33 mouse cellular contexts compared by ENCODE assay signal in the genomic region with DNA sequence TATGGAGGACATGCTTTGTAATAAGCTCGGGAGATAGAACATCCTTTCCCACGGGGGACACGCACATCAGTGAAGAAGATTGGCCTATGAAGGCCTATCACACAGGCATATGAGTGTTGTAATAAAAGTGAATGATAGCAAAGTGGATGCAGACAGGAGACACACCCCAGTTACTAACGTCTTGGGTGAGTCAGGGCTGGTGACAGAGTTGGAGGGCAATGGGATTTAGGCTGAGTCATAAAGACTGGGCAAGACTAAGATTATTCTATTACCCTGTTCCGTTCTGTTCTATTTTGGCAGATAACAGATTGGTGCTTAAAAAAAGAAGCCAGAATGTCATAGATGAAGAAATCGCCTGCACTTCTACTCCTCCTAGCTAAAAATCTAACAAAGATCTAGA. TPM values are rescaled to one million over a fixed set of nuclear protein-coding genes. Genes with fewer than 3 reads are reported as not detected.
DNase-seq lines count a peak whose midpoint lies in the region; TF ChIP-seq lines count a peak whose summit lies in the region.
"Had no signal": no experiment of that assay in that cellular context is flagged by ENCODE, and none has a peak within 500 bp of the region (broad histone marks: within the 10 kb centered on the region; RNA-seq: fewer than 3 reads in every experiment).

No protein-coding gene starts in this region.

- peak overlapping the region; percentile 63 for H3K4me2 ChIP-seq in myocyte (ENCODE audit: low read depth)
- H3K4me2 ChIP-seq: embryonic facial prominence, embryonic 15.5 days; forebrain, embryonic 12.5 days; hindbrain, embryonic 14.5 days; limb, embryonic 12.5 days; liver, embryonic 11.5 days; midbrain, embryonic 11.5 days; neural tube, embryonic 15.5 days had no signal

- TF ChIP-seq POLR2A in myocyte (IDR thresholded peaks at IDR 0.05; ENCODE audit: insufficient read length, low read depth): no peak

- H3K36me3 ChIP-seq in C2C12 (ENCODE audit: control insufficient read depth, insufficient read depth): no peaks in the 10 kb centered on the region
- no peaks in the 10 kb centered on the region for H3K36me3 ChIP-seq in myocyte (ENCODE audit: control insufficient read depth, insufficient read depth)
- H3K36me3 ChIP-seq: embryonic facial prominence, embryonic 15.5 days; forebrain, embryonic 12.5 days; heart, embryonic 10.5 days; limb, embryonic 12.5 days; neural tube, embryonic 15.5 days had no signal

- DNase-seq in adrenal gland, postnatal 14 days: peak; percentile 32
- DNase-seq in adrenal gland, postnatal 4 days (ENCODE audit: low spot score in 2 of 2): no peak
- DNase-seq in adrenal gland, postnatal 36 days: peak; percentile 35 to 41
- no peak for DNase-seq in ovary, postnatal 10 days (ENCODE audit: low spot score)
- DNase-seq in gastrocnemius, postnatal 36 days: no peak
- DNase-seq in lung, postnatal 4 days: no peak
- DNase-seq: cerebellum, adult 9-10 months; heart, postnatal 4 days; kidney, adult 9 months; kidney, postnatal 14 days; liver, postnatal 0 days; spleen, adult 18-20 months; thymus, postnatal 36 days had no signal

- TF ChIP-seq CTCF in C2C12 (IDR thresholded peaks at IDR 0.05; ENCODE audit: control insufficient read depth, insufficient read depth, insufficient read length): no peak

- H3K4me3 ChIP-seq in C2C12 (ENCODE audit: insufficient read depth, poor library complexity, severe bottlenecking): no peak overlapping the region
- no peak overlapping the region for H3K4me3 ChIP-seq in myocyte
- H3K4me3 ChIP-seq: embryonic facial prominence, embryonic 15.5 days; forebrain, embryonic 12.5 days; heart, embryonic 10.5 days; limb, embryonic 12.5 days; neural tube, embryonic 15.5 days had no signal

- no peaks in the 10 kb centered on the region for H3K79me2 ChIP-seq in C2C12 (ENCODE audit: control insufficient read depth, insufficient read depth)
- H3K79me2 ChIP-seq in myocyte (ENCODE audit: control insufficient read depth, insufficient read depth): no peaks in the 10 kb centered on the region

- no peaks in the 10 kb centered on the region for H3K79me3 ChIP-seq in C2C12 (ENCODE audit: low read depth)

- intact Hi-C loops in gastrocnemius, postnatal 36 days (cut with DNase I): no loop called here

- H3ac ChIP-seq in C2C12 (ENCODE audit: control insufficient read depth, insufficient read length, low read depth) (no peak overlapping the region), myocyte (ENCODE audit: control insufficient read depth, insufficient read length) (no peak overlapping the region)

- H3K27me3 ChIP-seq in C2C12 (ENCODE audit: control insufficient read depth, insufficient read depth, insufficient read length) (no peaks in the 10 kb centered on the region), myocyte (ENCODE audit: control insufficient read depth, insufficient read depth, insufficient read length) (no peaks in the 10 kb centered on the region)
- H3K27me3 ChIP-seq: embryonic facial prominence, embryonic 15.5 days; forebrain, embryonic 12.5 days; limb, embryonic 12.5 days; neural tube, embryonic 15.5 days had no signal

TF ChIP-seq in C2C12, 6 proteins besides CTCF, POLR2A, EP300 and RAD21:
- TF ChIP-seq MYOD1 (IDR thresholded peaks at IDR 0.05; ENCODE audit: control insufficient read depth, insufficient read length, low read depth) (peak; percentile 33), CEBPB (IDR thresholded peaks at IDR 0.05; ENCODE audit: low read depth) (no peak), MAX (IDR thresholded peaks at IDR 0.05) (peak; percentile 24), FOSL1 (IDR thresholded peaks at IDR 0.05; ENCODE audit: insufficient read depth, low read length, poor library complexity, severe bottlenecking) (peak; percentile 88)

TF ChIP-seq in myocyte, 11 proteins besides CTCF, POLR2A, EP300 and RAD21:
- TF ChIP-seq CEBPB (IDR thresholded peaks at IDR 0.05; ENCODE audit: insufficient read depth, poor library complexity, severe bottlenecking) (peak; percentile 20; the same call in 1 of the 2 replicates), TCF3 (IDR thresholded peaks at IDR 0.05; ENCODE audit: insufficient read length, low read depth) (no peak)

RNA-seq across cellular contexts. Expression of a gene that starts 5.7 kb away (rescaled TPM):
- total RNA-seq in adrenal gland, postnatal 14 days (2021): not detected in 2 replicates
- not detected for total RNA-seq in adrenal gland, postnatal 4 days (2021)
- 0.01 TPM for polyA plus RNA-seq in C2C12 (2012; fragmentation: generic; extraction: Trizol)
- not detected for total RNA-seq in adrenal gland, postnatal 36 days (2021)
- polyA plus RNA-seq in myocyte (2012; fragmentation: generic; extraction: Trizol): 0.06 TPM
- total RNA-seq in gastrocnemius, postnatal 36 days (2021): not detected
- total RNA-seq: granulocyte monocyte progenitor cell, adult 5-6 weeks; heart, postnatal 4 days; layer of hippocampus, adult 8-10 months; left cerebral cortex, postnatal 14 days; megakaryocyte progenitor cell, adult 5-6 weeks; midbrain, postnatal 0 days had no signal
- polyA plus RNA-seq: activated CD4-positive, CD25-positive, alpha-beta regulatory T cell, adult 4 months; embryonic facial prominence, embryonic 15.5 days; frontal cortex, adult 2 months; hindbrain, embryonic 14.5 days; inflammation-experienced regulatory T-cells, adult 6 months; limb, embryonic 12.5 days; liver, embryonic 11.5 days; liver, postnatal 0 days; lung, postnatal 0 days; midbrain, embryonic 11.5 days; neural tube, embryonic 15.5 days had no signal

RNA-seq across cellular contexts. Expression of a gene that starts 48.2 kb away (rescaled TPM):
- total RNA-seq in adrenal gland, postnatal 14 days (2021): not detected in 2 replicates
- not detected for total RNA-seq in adrenal gland, postnatal 4 days (2021)
- not detected for polyA plus RNA-seq in C2C12 (2012; fragmentation: generic; extraction: Trizol)
- total RNA-seq in adrenal gland, postnatal 36 days (2021): not detected
- polyA plus RNA-seq in myocyte (2012; fragmentation: generic; extraction: Trizol): 0.04 TPM
- not detected for total RNA-seq in gastrocnemius, postnatal 36 days (2021)
- total RNA-seq: gastrocnemius, adult 8-10 months; granulocyte monocyte progenitor cell, adult 5-6 weeks; heart, postnatal 4 days; layer of hippocampus, adult 8-10 months; left cerebral cortex, postnatal 14 days; megakaryocyte progenitor cell, adult 5-6 weeks; midbrain, postnatal 0 days had no signal
- polyA plus RNA-seq: activated CD4-positive, CD25-positive, alpha-beta regulatory T cell, adult 4 months; embryonic facial prominence, embryonic 15.5 days; forebrain, embryonic 12.5 days; frontal cortex, adult 2 months; heart, embryonic 10.5 days; hindbrain, embryonic 14.5 days; inflammation-experienced regulatory T-cells, adult 6 months; limb, embryonic 12.5 days; liver, embryonic 11.5 days; liver, postnatal 0 days; lung, postnatal 0 days; midbrain, embryonic 11.5 days; midbrain, postnatal 0 days; neural tube, embryonic 15.5 days had no signal

RNA-seq across cellular contexts. Expression of a gene that starts 52.0 kb away (rescaled TPM):
- not detected in 2 replicates for total RNA-seq in adrenal gland, postnatal 14 days (2021)
- total RNA-seq in adrenal gland, postnatal 4 days (2021): not detected
- polyA plus RNA-seq in C2C12 (2012; fragmentation: generic; extraction: Trizol) (not detected), myocyte (2012; fragmentation: generic; extraction: Trizol) (0.02 TPM)
- not detected for total RNA-seq in adrenal gland, postnatal 36 days (2021)
- not detected for total RNA-seq in gastrocnemius, postnatal 36 days (2021)
- total RNA-seq: gastrocnemius, adult 8-10 months; granulocyte monocyte progenitor cell, adult 5-6 weeks; heart, postnatal 4 days; layer of hippocampus, adult 8-10 months; left cerebral cortex, postnatal 14 days; megakaryocyte progenitor cell, adult 5-6 weeks; midbrain, postnatal 0 days had no signal
- polyA plus RNA-seq: activated CD4-positive, CD25-positive, alpha-beta regulatory T cell, adult 4 months; forebrain, embryonic 12.5 days; frontal cortex, adult 2 months; hindbrain, embryonic 14.5 days; inflammation-experienced regulatory T-cells, adult 6 months; limb, embryonic 12.5 days; liver, embryonic 11.5 days; liver, postnatal 0 days; lung, postnatal 0 days; midbrain, embryonic 11.5 days; midbrain, postnatal 0 days; neural tube, embryonic 15.5 days had no signal

Comparison
In these comparisons a context has a peak if more than half of its experiments do, and no peak if none do; other contexts are left out.
1. DNase-seq: peak in adrenal gland, postnatal 14 days (single experiment) and adrenal gland, postnatal 36 days (2 of 2); none in adrenal gland, postnatal 4 days (0 of 2), ovary, postnatal 10 days (single experiment), gastrocnemius, postnatal 36 days (0 of 2) and lung, postnatal 4 days (0 of 2).